Mouse (Mus musculus) gastrocnemius, adult 2 months (tissue): ENCODE data around the gene Elovl5. TPM values are rescaled to one million over a fixed set of nuclear protein-coding genes. Genes with fewer than 3 reads are reported as not detected.

Experiments
- DNase-seq: peaks from one replicate; pipeline ENCODE4 v3.0.0; 2022
- H3K27ac ChIP-seq: fragments of 200-600 bp; 2 replicates; pipeline ENCODE4 v1.8.1; 2022; ENCODE audit warnings: mild to moderate bottlenecking
- H3K4me3 ChIP-seq: fragments of 200-600 bp; 2 replicates; pipeline ENCODE4 v1.8.1; 2022; ENCODE audit warnings: mild to moderate bottlenecking, moderate library complexity
- CTCF ChIP-seq: fragments of 200-600 bp; IDR thresholded peaks from 2 replicates; pipeline ENCODE4 v1.8.1; 2022; ENCODE audit warnings: antibody characterized with exemption, mild to moderate bottlenecking, moderate library complexity
- intact Hi-C: fragments of 180-260 bp; cut with DNase I; formaldehyde crosslinking; loops from one replicate; pipeline ENCODE4 v1.15.1; 2025
- total RNA-seq, 2 experiments: library from RNA; stranded (reverse); gene quantifications; 2 replicates each; pipeline ENCODE4 v1.2.3; 2021

Gene Elovl5
- total RNA-seq, 2 experiments from 2014 or later, result 8.7 to 14.3 TPM

GRCm38 (mm10) chr9:77918211-77918610, 1.0 kb downstream of the Elovl5 start:
- Histone ChIP-seq H3K4me3 (peak overlapping the region; percentile 82), H3K27ac (peak overlapping the region; percentile 87)
- intact Hi-C loops, result loop anchor here (10.0 kb wide), 1 partner anchor 527 kb away; the partner anchor contains the start of genes Cgas, Gm17324 and Mto1
- no peak for DNase-seq
- TF ChIP-seq CTCF, result no peak

- TF ChIP-seq CTCF, result no peak
- intact Hi-C loops, result loop anchor here (10.0 kb wide), 1 partner anchor 526 kb away; the partner anchor contains the start of genes Cgas, Gm17324 and Mto1
- DNase-seq, result no peak
- Histone ChIP-seq H3K27ac (no peak overlapping the region), H3K4me3 (peak overlapping the region; percentile 82)
Measured at GRCm38 (mm10) chr9:77918961-77919670, 2.0 kb downstream of the Elovl5 start.

GRCm38 (mm10) chr9:77920481-77920880, 3.3 kb downstream of the Elovl5 start:
- Histone ChIP-seq H3K27ac (no peak overlapping the region; the same call in 1 of the 2 replicates), H3K4me3 (no peak overlapping the region)
- intact Hi-C loops, result no loop called here
- DNase-seq, result no peak
- TF ChIP-seq CTCF, result no peak

- intact Hi-C loops, result no loop called here
- H3K27ac ChIP-seq, result peak overlapping the region; percentile 49; the same call in 1 of the 2 replicates
- no peak for TF ChIP-seq CTCF
- peak overlapping the region; percentile 55 for H3K4me3 ChIP-seq
- no peak for DNase-seq
Measured at GRCm38 (mm10) chr9:77921366-77922260, 4.4 kb downstream of the Elovl5 start.

- Histone ChIP-seq H3K27ac (no peak overlapping the region), H3K4me3 (no peak overlapping the region)
- DNase-seq, result no peak
- no peak for TF ChIP-seq CTCF
- intact Hi-C loops, result no loop called here
Measured at GRCm38 (mm10) chr9:77923774-77924173, 6.6 kb downstream of the Elovl5 start.

- intact Hi-C loops, result no loop called here
Measured at GRCm38 (mm10) chr9:77924199-77924598, 7.0 kb downstream of the Elovl5 start.

GRCm38 (mm10) chr9:77926151-77926550, 9.0 kb downstream of the Elovl5 start:
- no peak for TF ChIP-seq CTCF
- DNase-seq, result no peak
- Histone ChIP-seq H3K4me3 (no peak overlapping the region), H3K27ac (no peak overlapping the region)
- intact Hi-C loops, result no loop called here

More at GRCm38 (mm10) chr9:77924199-77924598, 7.0 kb downstream of the Elovl5 start:
- Histone ChIP-seq H3K27ac (no peak overlapping the region), H3K4me3 (no peak overlapping the region)
- no peak for DNase-seq
- TF ChIP-seq CTCF, result no peak

GRCm38 (mm10) chr9:77926911-77927310, 9.7 kb downstream of the Elovl5 start:
- DNase-seq, result no peak
- intact Hi-C loops, result no loop called here
- H3K27ac ChIP-seq, result no peak overlapping the region
- TF ChIP-seq CTCF, result no peak
- no peak overlapping the region for H3K4me3 ChIP-seq

- TF ChIP-seq CTCF, result no peak
- no peak for DNase-seq
- intact Hi-C loops, result no loop called here
- H3K4me3 ChIP-seq, result no peak overlapping the region
- H3K27ac ChIP-seq, result no peak overlapping the region
Measured at GRCm38 (mm10) chr9:77927431-77927830, 10.3 kb downstream of the Elovl5 start.

GRCm38 (mm10) chr9:77928769-77929168, 11.6 kb downstream of the Elovl5 start:
- intact Hi-C loops, result no loop called here

GRCm38 (mm10) chr9:77929296-77929695, 12.1 kb downstream of the Elovl5 start:
- H3K27ac ChIP-seq, result no peak overlapping the region
- no peak for TF ChIP-seq CTCF
- intact Hi-C loops, result no loop called here
- no peak overlapping the region for H3K4me3 ChIP-seq
- DNase-seq, result no peak

More at GRCm38 (mm10) chr9:77928769-77929168, 11.6 kb downstream of the Elovl5 start:
- H3K4me3 ChIP-seq, result no peak overlapping the region
- no peak overlapping the region for H3K27ac ChIP-seq
- TF ChIP-seq CTCF, result no peak
- DNase-seq, result no peak

- peak overlapping the region; percentile 20; the same call in 1 of the 2 replicates for H3K27ac ChIP-seq
Measured at GRCm38 (mm10) chr9:77930036-77930859, 13.1 kb downstream of the Elovl5 start.

More at GRCm38 (mm10) chr9:77930036-77930859, 13.1 kb downstream of the Elovl5 start:
- DNase-seq, result peak; percentile 32
- TF ChIP-seq CTCF, result no peak
- intact Hi-C loops, result no loop called here
- H3K4me3 ChIP-seq, result no peak overlapping the region
